Mouse (Mus musculus): ENCODE measurements around the gene Nedd9.

Nedd9 gene

DNA sequence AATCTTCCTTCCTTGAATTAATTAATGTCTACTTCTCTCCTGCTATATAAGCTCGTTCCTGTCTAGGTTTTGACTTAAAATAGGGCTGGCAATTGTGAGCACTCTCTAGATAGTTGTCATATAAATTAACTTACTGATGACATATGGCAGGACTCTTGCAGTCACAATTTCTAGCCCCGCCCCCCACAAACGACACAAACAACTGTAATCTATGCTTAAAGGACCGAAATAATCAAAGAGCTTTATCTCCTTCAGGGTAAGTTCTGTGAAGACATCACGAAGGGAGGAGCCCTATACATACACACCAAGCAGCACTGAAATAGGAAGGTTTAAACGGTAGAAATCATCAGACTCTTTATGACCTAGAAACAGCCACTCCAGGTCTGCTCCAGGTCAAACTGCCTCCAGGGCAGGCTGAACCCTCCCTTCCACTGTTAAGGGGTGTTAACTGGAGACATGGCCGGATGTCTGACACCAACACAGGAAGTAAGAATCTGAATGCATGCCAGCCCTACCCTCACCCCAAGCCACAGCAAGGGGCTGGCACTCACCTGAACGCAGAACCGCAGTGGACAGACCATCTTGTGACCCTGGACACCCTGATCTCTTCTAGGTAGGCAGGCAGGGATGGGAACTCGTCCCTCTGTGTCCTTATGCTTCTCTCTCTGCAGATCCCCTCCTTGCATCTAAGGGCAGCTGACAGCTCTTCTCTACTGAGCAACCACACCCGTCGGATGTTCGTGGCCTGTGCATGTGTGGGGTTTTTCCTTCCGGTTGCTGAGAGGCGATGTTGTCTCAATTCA lies at the start of gene Nedd9:
Gene Nedd9 (minus strand): TSS at position 757 of the 803 bp plus-strand sequence.
- DNase-seq = no peak

DNA sequence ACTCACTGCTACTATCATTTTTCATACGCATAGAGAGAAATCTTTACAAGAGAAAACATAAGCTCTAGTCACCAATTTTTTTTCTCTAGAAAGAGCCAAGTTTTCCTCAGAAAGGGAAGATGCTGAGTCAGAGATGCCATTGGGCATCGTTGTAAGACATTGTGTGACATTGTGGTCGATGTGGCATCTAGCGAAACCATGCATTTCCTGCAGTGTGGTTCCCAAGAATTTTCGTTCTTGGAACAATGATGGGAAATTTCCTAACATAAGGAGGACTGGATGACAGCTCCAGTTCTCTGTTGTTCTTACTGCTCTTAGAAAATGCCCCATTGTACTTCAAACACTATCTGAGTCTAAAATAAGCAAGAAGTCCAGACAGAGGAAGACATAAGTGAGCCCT lies 45.5 kb upstream of the Nedd9 start:
- DNase-seq = no peak

DNA sequence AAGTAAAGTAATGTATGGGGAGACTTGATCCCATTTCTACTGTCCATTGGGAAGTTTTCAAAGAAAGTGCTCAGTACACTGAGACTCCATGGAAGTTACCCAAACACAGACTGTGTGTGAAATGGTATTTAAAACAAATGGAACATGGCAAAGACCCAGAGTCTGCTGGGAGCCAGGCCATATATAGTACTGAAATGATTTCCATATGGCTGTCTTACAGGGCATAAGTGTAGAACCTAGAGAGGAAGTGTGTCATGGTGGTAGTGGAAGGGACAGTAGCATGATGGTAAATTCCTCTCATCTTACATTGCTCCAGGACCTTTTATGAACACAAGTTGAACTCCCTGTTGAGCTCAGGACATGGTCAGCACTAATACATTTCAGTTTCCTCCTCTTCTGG lies 43.2 kb upstream of the Nedd9 start:
- DNase-seq = peak; percentile 22

DNA sequence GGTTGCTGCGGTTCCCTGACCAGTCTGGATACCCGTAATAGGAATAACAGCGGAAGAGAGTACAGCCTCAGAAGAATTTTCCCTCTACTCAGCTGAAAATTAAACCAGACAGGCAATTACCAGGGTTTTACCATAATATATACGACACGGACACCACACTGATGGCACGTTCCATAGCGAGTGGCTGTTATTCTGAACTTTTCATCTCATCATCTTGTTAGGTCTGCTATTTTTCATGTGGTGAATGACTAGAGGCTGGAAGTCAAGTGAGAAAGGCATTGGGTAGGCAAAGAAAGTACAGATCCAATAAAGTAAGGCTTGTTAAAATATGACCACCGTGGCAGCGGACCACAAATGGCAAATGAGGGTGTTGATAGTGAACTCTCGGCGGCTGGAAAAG lies 37.0 kb upstream of the Nedd9 start:
- DNase-seq = no peak

DNA sequence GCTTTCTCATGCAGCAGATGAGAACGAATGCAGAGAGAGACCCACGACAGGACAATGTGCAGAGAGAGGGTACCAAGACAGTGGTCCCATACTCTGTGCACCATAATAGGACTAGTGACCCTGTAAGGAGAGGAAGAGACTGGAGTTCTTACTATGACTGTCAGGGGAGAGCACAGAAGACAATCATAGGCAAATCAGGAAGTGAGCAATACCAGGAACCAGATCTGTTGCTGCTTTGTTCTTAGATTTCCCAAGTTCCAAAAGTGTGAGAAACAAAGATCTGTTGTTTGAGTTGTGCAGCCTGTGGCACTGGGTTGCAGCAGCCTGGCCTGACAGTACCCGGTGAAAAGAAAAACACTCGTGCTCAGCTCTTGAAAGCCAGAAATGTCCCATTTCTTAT lies 34.1 kb upstream of the Nedd9 start:
- no peak for DNase-seq

DNA sequence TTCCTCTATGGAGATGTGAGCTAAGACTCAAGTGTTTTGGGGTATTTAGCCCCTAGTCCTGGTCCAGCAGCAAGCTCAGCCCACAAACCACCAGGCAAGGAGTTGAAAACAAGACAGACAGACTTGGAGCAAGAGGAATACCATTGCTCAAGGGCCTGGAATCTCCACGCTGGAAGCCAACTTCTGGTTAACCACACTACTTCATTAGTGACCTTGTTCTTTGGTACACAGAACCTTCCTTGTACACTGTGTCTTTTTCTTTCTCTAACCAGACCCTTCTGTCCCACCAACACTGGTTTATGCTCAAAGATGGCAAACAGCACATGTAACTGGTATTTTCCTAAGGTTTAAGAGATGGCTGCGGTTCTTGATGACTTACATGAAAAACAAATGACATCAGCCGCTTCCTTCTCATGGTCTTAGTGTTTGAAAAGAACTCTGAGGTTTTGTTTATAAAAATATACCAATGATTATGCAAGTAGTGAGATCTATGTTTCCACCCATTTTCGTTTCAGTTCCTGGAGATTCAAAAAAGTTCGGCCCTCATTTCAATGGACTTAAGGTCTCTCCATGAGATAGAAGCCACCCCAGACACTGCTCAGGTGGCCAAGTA lies 33.5 kb upstream of the Nedd9 start:
- DNase-seq = no peak

DNA sequence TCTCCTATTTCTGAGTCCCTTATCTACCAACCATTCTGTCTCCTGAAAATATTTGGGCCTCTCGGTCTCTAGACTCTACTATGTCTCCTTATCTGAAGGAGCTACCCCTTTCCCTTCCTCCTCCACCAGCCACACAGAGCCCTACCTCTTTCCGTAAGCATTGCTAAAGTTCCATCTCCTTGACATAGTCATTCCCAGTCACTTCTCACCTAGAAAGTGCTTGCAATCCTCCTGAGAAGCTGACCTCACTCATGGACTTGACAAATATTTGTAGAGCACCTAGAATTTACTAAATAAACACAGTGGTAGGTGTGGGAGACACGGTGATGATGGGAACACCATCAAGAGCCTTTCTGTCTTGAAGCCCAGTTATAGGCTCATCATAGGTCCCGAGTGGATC lies 32.6 kb upstream of the Nedd9 start:
- DNase-seq = no peak

DNA sequence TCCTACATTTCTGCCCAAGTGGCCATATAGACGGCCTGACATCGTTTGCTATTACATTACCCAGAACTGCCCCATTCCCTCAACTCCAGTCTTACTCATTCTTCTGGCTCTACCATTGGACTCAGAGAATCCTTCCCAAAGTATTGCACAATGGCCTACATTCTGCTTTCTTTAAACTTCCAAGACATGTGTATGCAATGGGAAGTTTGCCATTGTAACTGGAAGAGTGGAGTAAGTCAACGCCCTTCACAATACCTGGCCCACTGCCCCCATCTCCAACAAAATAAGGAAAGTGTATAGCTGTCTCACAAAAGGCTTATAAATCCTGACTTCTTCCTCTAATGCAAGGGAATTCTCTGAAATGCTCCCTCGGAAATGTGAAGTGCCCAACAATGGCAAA lies 30.0 kb upstream of the Nedd9 start:
- no peak for DNase-seq

DNA sequence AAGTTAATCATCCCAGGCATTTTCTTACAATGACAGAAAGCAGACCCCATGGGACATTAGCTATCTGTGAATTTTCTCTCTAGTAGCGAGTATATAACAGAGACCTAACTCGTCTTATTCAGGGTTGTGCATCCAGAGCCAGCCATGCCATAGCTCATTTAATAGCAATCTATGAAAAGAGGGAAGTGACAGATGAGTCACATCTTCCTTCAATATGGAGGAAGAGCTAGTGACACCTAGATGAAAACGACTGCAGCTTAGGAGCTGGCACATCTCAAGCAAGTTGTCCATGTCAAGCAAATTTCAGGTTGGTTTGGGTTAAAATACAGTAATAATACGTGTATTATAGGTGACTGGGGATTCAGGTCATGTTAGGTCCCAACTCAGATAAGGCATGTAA lies 28.6 kb upstream of the Nedd9 start:
- no peak for DNase-seq

DNA sequence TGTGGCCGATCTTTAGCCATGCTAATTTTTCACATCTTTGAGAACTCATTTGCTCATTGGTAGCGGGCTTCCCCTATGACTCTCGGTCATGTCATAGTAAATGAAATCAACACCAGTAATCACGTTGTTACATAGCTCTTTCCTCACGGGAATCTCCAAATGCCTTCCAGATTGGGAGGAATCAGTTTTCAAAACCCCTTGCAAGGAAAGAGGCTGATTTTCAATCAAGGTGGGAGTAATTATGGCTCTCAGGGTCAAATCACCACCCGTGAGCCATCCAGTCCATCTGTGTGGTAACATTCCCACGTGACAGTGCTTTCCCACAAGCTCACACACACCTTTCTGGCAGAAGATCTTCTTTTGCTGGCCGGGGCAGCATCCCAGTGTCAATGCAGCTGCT lies 27.8 kb upstream of the Nedd9 start:
- no peak for DNase-seq

DNA sequence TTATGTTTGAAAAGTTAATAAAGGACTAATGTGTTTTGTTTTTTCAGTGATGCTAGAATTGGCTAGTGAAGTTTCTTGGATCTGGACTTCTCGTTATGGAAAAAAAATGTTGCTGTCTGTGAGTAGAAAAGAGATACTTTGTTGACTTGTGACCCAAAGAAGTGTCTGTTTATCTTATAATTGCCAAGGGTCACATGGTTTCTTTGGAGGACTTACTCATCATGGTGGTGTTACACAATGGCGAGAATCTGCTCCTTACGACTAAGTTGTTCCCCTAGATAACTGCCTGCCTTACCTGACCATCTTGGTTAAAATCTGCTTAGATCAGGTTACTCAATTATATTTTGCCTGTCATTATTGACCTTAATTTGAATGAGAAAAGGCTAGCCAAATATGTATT lies 26.3 kb upstream of the Nedd9 start:
- no peak for DNase-seq

DNA sequence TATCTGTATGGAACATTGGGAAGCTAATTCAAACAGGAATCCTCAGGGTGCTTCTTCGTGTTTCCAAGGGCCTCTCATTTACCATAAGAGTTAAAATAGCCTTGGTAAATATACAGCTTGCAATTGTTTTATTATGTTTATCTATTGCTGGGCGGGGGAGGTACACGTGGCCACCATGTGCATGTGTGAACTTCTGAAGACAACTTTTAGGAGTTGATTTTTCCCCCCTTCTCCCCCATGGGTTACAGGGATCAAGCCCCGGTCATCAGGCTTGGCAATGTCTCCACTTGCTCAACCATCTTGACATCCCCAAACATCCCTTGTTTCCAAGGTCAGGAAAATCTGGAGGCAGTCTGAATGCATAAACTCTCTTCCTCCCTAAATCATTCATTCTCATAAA lies 25.1 kb upstream of the Nedd9 start:
- DNase-seq = no peak

DNA sequence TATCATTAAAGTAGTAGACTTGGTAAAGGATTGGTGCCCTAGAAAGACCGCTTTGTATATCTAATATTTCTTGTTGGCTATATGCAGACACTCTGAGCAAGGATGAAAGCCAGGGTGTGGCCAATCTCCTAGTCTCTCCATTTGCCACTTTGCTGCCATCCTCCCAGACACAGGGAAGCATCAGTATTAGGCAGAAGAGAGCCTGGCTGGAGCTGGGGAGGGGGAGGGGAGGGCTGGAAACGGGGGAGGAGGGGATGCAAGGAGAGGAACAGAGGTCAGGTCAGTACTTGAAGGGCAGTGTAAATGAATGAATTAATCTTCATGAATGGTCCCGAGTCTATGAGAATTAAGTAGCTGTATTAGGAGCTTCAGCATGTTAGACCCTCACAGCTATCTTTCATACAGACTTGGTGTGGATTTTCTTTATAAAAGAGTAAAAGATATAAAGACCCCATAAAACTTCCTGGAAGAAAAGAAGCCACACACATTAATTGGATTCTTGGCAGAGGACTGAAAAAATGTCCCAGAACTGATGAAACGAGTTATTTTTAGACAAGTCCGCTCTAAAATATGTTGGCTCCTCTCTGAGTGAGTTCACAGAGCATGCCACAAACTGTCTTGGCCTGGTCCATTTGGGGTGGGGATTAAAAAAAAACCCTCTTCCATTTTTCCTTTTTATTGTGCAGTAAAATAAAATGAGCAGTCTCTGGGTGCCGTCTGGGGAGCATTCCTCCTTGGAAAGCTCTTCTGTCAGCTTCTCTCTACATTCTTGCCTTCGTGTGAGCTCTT lies 23.7 kb upstream of the Nedd9 start:
- no peak for DNase-seq

DNA sequence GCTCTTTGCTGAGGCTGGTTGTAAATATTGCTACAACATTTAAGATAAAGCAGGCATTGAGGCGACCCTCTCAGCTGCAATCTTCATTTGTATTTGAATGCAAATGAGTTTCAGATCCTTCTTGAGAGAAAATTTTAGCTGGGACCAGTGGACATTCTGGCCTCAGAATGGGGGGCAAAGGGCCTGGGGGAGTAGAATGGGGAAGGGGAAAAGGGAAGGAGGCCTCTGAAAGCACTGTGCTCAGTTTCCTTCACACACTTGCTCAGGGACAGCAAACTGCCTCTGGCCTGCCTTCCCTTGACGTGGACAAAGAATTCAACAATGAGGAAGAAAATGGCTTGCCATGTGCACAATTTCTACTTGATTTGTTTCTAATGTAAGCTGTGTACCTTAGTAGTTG lies 18.4 kb upstream of the Nedd9 start:
- DNase-seq = no peak

DNA sequence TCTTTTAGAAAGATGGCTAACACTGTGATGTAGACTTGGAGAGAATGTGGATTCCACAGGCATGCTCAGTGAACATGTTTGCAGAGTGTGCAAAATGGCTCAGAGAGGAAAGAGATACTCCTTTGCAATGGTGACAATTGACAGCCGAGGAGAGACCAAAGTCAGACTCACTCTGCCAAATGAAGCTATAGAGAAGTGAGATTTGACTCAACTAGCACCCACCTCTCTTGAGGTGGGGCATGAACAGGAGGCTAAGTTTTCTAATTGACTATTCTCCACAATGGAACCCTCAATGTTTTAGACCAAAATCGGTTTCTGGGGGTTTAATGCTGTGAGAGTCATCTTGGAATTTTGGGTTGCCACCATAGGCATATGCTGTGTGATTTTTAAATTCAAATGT lies 17.8 kb upstream of the Nedd9 start:
- DNase-seq = no peak

DNA sequence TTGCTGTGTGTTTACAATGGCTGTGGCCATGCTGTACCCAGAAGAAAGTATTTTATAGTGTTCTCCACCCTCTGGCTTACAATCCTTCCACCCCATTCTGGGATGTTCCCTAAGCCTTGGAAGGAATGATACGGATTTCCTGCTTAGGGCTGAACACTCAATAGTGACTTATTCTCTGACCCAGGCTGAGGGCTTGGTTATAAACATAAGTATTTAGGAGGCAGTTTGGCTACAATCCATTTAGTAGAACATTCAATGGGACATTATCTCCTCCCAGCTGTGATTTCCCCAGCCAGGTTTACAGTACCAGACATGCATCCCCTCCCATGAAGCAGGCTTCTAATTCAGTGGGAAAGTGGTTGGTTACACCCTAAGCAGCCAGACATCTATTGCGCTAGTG lies 17.3 kb upstream of the Nedd9 start:
- DNase-seq = no peak

DNA sequence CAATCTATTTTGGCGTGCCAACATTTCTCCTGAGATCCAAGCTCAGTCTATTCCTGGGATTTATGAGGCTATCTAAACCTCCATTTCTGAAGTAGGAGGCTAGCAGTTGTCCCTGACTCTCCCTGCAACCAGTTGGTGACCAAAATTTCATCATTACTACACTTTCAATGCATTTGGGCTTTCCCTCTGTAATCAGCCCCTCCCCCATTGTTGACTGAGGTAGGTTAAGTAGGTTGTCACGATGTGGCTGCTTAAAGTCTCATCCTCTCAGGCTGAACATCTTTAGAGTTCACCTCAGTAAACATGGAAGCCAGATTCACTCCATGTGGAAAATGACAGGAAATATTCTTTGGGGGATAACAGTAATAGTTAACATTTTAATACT lies 15.7 kb upstream of the Nedd9 start:
- no peak for DNase-seq

DNA sequence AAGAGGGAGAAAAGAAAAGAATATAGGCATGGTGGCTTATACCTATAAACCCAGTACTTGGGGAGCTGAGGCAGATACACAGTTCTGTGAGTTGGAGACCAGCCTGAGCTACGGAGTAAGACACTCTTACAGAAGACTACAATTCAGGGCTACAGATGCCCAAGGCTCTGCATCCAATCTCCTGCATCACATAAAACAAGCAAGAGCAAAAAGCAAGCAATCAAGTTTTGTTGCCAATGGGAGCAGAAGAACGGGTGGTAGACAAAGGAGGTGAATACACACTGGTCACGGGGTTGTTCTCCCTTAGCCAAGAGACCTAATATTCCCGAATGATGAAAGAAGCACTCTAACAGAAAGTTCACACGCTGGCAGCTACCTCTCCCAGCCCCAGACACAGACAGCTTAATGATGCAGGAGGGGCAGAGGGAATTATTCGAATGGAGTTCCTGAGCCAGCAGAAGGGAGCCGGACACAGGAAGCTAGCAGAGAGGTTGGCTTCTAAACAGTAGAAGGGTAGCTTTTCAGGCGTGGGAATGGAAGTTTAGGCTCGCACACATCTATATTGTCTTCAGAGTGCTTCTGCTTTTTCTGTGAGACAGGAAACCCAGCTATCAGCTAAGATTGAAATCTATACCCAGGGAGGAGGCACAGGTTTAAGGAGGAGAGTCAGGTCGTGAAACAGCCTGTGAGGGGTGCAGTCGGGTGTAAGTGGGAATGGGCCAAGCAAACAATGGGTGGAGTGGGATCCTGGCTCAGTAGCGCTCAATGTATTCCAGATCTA lies 15.2 kb upstream of the Nedd9 start:
- no peak for DNase-seq

DNA sequence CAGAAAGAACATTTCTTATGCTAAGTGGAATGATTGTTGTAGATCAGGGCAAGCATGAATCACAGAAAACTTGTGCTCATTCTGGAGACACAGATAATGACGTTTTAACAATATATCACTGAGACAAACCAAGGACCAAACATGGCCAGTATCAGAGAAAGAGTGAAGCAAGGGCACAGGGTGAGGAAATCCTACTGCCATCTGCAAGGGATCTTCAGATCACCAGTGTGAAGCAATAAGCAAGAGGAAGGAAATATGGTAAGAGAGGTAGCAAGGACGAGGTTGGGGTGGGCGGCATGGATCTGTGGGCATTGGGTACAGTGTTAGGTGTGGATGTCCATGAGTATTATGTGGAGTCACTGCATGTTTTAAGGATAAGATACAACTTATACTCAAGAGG lies 13.6 kb upstream of the Nedd9 start:
- DNase-seq = no peak

DNA sequence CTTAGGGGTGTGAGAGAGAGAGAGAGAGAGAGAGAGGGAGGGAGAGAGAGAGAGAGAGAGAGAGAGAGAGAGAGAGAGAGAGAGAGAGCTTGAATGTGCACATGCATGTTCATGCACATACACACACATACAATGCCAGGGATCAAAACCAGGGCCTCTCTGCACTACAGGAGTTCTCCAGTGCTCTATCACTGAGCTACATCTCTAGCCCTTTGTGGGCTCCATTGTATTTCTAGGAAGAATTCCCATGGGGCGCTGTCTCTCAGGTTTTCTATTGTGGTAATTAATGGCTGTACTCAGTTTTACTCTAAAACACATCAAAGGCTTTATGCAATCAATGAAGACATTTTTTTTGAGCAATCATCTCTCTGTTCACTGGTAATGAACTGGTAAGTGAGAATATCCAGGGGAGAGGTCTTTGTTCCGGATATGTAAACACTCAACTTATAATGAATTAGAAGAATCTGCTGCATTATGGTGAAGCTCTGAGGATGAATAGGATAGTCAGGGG lies 11.5 kb upstream of the Nedd9 start:
- DNase-seq = no peak

DNA sequence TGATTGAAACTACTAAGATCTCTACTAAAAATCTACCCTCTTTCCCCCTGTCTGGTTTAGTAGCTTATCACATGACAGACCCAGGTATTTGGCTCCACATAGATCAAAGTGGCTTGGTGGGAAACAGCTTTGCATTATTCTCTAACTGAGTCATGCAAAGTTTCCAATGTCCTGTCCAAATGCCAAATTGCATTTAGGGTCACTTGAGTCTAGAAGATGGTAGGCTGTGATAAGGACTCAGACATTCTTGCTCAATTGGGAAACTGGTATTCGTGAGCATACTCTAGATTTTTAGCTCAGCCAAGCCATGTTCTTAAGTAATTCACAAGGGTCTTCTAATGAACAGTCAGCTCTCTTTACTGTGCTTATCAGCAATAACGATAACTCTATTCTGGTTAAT lies 7.5 kb upstream of the Nedd9 start:
- DNase-seq = no peak

DNA sequence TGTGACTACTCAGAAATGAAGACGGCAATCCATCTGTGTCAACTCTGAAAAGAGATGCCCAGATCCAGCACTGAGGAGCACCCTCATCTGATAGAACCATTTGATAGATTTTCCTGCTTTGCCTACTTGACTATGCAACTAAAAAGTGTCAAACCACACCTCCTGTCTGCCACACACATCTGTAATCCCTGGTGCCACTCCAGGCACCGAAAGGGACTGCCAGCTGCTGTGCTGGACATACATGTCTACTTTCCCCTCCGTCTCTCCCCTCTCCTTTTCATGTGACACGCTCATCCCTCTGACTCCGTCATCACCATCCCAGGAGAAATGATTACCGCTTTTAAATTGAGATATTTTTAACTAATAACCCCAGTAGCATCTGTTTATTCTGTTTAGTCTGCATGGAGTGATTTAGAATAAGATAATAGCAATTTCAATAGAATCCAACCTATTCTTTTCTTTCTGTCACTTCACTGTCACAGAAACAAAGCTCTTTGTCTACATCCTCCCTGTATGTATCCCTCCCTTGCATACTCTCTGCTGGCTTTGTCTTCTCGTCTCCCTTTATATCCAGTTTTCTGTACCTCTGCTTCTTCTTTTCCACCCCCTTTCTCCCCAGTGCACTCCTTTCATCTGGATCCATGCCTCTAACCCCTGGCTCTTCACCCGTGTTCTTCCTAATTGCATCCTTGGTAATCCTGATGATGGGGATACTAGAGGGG lies 5.0 kb upstream of the Nedd9 start:
- DNase-seq = no peak
